Mouse (Mus musculus): ENCODE measurements around the gene Maml2. TPM values are rescaled to one million over a fixed set of nuclear protein-coding genes. Genes with fewer than 3 reads are reported as not detected.

The Maml2 gene
- polyA plus RNA-seq, 1 experiment from 2014 or later: 9.8 TPM

DNA sequence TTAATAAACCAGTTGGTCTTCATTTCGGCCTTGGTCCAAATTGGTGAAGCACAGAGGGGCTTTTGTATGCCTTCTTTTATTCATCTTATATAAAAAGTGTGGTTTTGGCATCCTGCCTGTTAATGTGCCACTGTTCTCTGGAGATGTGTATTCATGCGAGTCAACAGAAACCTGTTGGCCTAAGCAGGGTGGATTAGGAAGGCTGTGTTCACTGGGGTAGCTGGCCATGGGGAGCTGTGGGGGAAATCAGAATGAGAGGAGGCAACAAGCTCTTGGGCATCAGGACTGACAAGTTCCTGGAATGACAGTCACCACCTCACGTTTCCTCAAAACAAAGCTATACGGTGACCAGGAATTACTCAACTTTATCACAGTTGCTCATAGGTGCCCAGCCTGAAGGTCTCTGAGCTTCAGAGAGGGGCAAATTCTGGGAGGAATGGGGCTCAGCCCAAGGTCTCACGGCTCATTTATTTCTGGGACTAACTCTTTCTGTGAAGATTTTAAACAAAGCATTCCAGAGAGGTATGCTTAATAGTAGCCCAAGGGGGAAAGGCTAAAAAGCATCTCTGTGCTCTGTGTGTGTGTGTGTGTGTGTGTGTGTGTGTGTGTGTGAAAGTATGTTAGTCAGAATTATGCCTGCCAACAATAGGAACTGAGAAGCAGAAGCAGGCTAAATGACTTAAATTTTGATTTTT, 228.0 kb downstream of the Maml2 start:
- H3K4me1 ChIP-seq (ENCODE audit: control insufficient read depth, insufficient read depth, low read length): peaks cover 14% of the 10 kb centered on the region; the same call in 1 of the 2 replicates
- ATAC-seq (ENCODE audit: low read depth) (peak; percentile 83; the same call in 1 of the 2 replicates), DNase-seq (ENCODE audit: low spot score) (peak; percentile 82)
- H3K4me3 ChIP-seq (ENCODE audit: low read depth, low read length): no peak overlapping the region
- H3K36me3 ChIP-seq (ENCODE audit: control insufficient read depth, insufficient read depth, low read length): no peaks in the 10 kb centered on the region
- 52% methylated on average over 5 of the region's 5 CpGs for WGBS
- no peak overlapping the region for H3K9ac ChIP-seq (ENCODE audit: low read depth, low read length)
- no peaks in the 10 kb centered on the region for H3K9me3 ChIP-seq (ENCODE audit: control insufficient read depth, low read length)
- H3K4me2 ChIP-seq (ENCODE audit: low read depth, low read length): no peak overlapping the region
- H3K27me3 ChIP-seq (replicated peaks; ENCODE audit: control insufficient read depth, insufficient read depth, low read length): no peaks in the 10 kb centered on the region
- no peak overlapping the region for H3K27ac ChIP-seq (replicated peaks; ENCODE audit: low read depth, low read length)

DNA sequence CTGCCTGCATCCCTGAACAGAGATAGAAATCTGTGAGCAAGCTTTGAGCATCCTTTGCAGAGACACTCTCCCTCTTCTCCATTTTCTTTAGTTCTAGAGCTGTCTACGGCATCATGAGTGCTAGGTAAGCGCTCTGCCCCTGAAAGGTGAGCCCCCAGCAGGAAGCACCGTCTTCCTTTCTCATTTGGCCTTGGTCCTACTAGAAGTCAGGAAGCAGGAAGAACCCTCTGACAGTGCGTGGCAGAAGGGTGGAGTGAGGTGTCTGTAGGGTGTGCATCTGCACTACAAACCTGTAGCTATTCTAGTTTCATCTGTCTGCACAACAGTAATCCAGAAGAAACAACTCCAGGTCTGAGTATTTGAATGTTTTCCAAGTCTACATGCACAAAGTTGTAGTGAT, 232.8 kb downstream of the Maml2 start:
- no peak for DNase-seq (ENCODE audit: low spot score)
- Histone ChIP-seq H3K4me3 (ENCODE audit: low read depth, low read length) (no peak overlapping the region), H3K27ac (replicated peaks; ENCODE audit: low read depth, low read length) (0 out of 2 replicates have a peak overlapping the region, but pooled peaks have one; percentile 1), H3K4me2 (ENCODE audit: low read depth, low read length) (no peak overlapping the region), H3K27me3 (replicated peaks; ENCODE audit: control insufficient read depth, insufficient read depth, low read length) (no peaks in the 10 kb centered on the region), H3K4me1 (ENCODE audit: control insufficient read depth, insufficient read depth, low read length) (peaks cover 13% of the 10 kb centered on the region; the same call in 1 of the 2 replicates), H3K9ac (ENCODE audit: low read depth, low read length) (no peak overlapping the region), H3K36me3 (ENCODE audit: control insufficient read depth, insufficient read depth, low read length) (no peaks in the 10 kb centered on the region), H3K9me3 (ENCODE audit: control insufficient read depth, low read length) (peaks cover 12% of the 10 kb centered on the region; the same call in 1 of the 2 replicates)
- WGBS: 63% methylated on average over 4 of the region's 4 CpGs
- no peak for ATAC-seq (ENCODE audit: low read depth)

DNA sequence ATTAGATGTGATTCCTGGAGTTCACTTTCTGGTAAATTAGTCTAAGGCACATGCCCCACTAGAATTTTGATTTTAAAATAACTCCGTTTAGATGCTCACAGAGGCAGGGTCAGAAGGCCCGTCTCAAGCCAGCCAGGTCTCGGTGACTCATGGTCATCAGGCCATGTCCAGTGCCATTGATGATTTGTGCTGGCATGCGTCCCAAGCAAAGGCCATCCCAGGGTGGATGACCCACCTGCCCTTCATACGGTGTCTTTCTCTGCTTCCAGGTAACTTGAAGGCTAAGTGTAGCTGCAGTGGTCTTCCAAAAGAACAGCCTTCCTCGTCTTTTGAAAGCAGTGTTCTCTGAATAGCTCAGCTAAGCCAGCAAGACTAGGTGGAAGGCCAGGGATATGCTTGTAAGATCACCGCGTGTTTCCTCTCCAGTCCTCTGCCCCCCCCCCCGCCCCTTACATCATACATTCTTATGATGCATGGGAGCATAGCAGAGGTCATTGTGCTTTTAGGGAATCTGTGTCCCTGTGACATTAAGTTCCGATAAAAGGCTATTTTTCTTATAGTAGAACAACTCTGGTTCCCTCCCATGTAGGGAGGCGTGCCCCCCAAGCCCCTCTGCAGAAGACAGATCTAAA, 235.4 kb downstream of the Maml2 start:
- Histone ChIP-seq H3K9me3 (ENCODE audit: control insufficient read depth, low read length) (peaks cover 12% of the 10 kb centered on the region; the same call in 1 of the 2 replicates), H3K36me3 (ENCODE audit: control insufficient read depth, insufficient read depth, low read length) (no peaks in the 10 kb centered on the region), H3K4me2 (ENCODE audit: low read depth, low read length) (no peak overlapping the region), H3K27me3 (replicated peaks; ENCODE audit: control insufficient read depth, insufficient read depth, low read length) (no peaks in the 10 kb centered on the region), H3K27ac (replicated peaks; ENCODE audit: low read depth, low read length) (no peak overlapping the region), H3K4me1 (ENCODE audit: control insufficient read depth, insufficient read depth, low read length) (peaks cover 22% of the 10 kb centered on the region), H3K9ac (ENCODE audit: low read depth, low read length) (no peak overlapping the region), H3K4me3 (ENCODE audit: low read depth, low read length) (no peak overlapping the region)
- DNase-seq (ENCODE audit: low spot score) (no peak), ATAC-seq (ENCODE audit: low read depth) (no peak)
- WGBS: 76% methylated on average over 11 of the region's 11 CpGs

DNA sequence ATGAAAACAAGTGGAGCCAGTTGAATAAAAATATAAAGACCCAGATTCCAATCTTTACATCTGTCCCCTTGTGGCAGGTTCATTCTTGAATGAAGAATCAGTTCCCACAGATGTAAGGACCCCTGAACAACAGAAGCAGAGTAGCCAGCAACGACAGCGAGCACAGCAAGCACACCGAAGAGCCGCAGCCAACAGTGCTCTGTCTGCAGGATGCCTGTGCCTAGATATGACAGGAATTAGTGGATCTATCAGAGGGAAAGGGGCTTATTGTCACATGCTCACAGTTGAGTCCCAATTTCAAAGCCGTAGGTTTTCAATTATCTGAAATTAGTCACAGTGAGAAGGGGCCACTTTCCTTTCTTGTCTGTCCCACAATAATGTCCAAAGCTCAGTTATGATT, 238.0 kb downstream of the Maml2 start:
- no peak for ATAC-seq (ENCODE audit: low read depth)

DNA sequence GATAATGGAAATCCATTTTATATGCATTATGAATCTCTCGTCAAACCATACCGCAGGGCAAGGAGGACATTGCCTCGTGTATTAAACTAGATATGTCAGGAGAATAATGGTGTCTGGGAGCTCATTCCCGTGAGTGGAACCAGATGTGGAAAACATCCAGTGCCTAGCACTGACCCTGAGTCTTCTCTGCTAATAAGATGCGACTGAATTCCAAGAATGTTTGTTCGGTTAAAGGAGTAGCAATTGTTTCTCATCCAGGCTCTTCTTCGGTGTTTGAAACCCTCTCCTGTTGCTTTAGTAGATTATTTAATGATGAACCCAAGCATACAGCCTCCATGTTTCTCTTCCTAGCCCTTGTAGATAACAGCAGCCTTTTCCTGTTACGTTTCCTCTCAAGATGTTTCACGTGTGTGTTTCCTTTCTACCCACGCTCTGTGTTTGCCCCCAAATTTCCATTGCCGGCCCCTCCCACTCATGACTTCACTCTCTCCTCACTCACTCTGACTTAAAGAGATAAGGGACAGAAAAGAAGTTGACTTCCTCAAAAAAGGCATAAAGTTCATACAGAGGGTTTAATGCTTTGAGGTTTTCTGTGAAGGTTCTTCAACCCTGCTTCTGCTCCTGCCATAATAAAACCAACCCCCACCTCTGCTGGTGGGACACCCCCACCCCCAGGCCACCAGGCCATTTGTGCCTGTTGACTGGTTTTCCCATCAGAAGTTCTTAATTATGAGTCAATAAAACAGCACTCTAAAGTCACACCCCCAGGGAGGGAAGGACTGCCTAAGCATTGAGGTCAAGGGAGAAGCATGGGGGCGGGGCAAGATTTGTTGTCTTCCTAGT, 238.9 kb downstream of the Maml2 start:
- peaks cover 12% of the 10 kb centered on the region; the same call in 1 of the 2 replicates for H3K9me3 ChIP-seq (ENCODE audit: control insufficient read depth, low read length)
- H3K4me3 ChIP-seq (ENCODE audit: low read depth, low read length): no peak overlapping the region
- no peaks in the 10 kb centered on the region for H3K27me3 ChIP-seq (replicated peaks; ENCODE audit: control insufficient read depth, insufficient read depth, low read length)
- H3K36me3 ChIP-seq (ENCODE audit: control insufficient read depth, insufficient read depth, low read length): no peaks in the 10 kb centered on the region
- H3K4me1 ChIP-seq (ENCODE audit: control insufficient read depth, insufficient read depth, low read length): peaks cover 25% of the 10 kb centered on the region
- peak overlapping the region; percentile 25 for H3K4me2 ChIP-seq (ENCODE audit: low read depth, low read length)
- 25% methylated on average over 12 of the region's 12 CpGs for WGBS
- DNase-seq (ENCODE audit: low spot score): peak; percentile 56
- peak overlapping the region; percentile 55; the same call in 1 of the 2 replicates for H3K27ac ChIP-seq (replicated peaks; ENCODE audit: low read depth, low read length)
- no peak for ATAC-seq (ENCODE audit: low read depth)
- no peak overlapping the region for H3K9ac ChIP-seq (ENCODE audit: low read depth, low read length)

More for the DNA sequence above, 238.0 kb downstream of the Maml2 start:
- H3K9me3 ChIP-seq (ENCODE audit: control insufficient read depth, low read length): peaks cover 12% of the 10 kb centered on the region; the same call in 1 of the 2 replicates
- no peak overlapping the region for H3K9ac ChIP-seq (ENCODE audit: low read depth, low read length)
- H3K27me3 ChIP-seq (replicated peaks; ENCODE audit: control insufficient read depth, insufficient read depth, low read length): no peaks in the 10 kb centered on the region
- WGBS: 28% methylated on average over 5 of the region's 5 CpGs
- no peaks in the 10 kb centered on the region for H3K36me3 ChIP-seq (ENCODE audit: control insufficient read depth, insufficient read depth, low read length)
- H3K4me1 ChIP-seq (ENCODE audit: control insufficient read depth, insufficient read depth, low read length): peaks cover 25% of the 10 kb centered on the region
- H3K4me3 ChIP-seq (ENCODE audit: low read depth, low read length): no peak overlapping the region
- H3K27ac ChIP-seq (replicated peaks; ENCODE audit: low read depth, low read length): 0 out of 2 replicates have a peak overlapping the region, but pooled peaks have one; percentile 55
- peak; percentile 33 for DNase-seq (ENCODE audit: low spot score)
- peak overlapping the region; percentile 25; the same call in 1 of the 2 replicates for H3K4me2 ChIP-seq (ENCODE audit: low read depth, low read length)

DNA sequence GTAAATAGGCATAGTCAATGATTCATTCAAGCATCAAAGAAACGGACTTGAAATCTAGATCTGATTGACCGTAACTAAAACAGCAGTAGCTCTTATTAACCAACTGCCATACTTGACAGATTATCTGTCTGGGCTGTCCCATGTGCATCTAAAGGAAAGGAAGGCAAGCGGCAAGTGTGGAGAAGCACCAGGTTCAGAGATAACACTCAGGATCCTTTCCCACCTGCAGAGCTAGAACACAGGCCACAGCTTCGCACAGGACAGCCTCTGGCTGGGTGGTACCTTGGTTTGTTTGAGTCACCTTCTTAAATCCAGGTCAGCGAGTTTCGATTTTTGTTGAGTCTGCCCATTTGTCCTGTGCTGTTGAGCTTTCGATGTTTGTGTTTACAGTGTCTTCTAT, 240.4 kb downstream of the Maml2 start:
- no peak overlapping the region for H3K4me3 ChIP-seq (ENCODE audit: low read depth, low read length)
- H3K27me3 ChIP-seq (replicated peaks; ENCODE audit: control insufficient read depth, insufficient read depth, low read length): no peaks in the 10 kb centered on the region
- H3K36me3 ChIP-seq (ENCODE audit: control insufficient read depth, insufficient read depth, low read length): no peaks in the 10 kb centered on the region
- H3K9me3 ChIP-seq (ENCODE audit: control insufficient read depth, low read length): peaks cover 12% of the 10 kb centered on the region; the same call in 1 of the 2 replicates
- ATAC-seq (ENCODE audit: low read depth) (no peak), DNase-seq (ENCODE audit: low spot score) (no peak)
- 84% methylated on average over 7 of the region's 7 CpGs for WGBS
- peaks cover 25% of the 10 kb centered on the region for H3K4me1 ChIP-seq (ENCODE audit: control insufficient read depth, insufficient read depth, low read length)
- H3K4me2 ChIP-seq (ENCODE audit: low read depth, low read length): no peak overlapping the region
- H3K27ac ChIP-seq (replicated peaks; ENCODE audit: low read depth, low read length): no peak overlapping the region
- no peak overlapping the region for H3K9ac ChIP-seq (ENCODE audit: low read depth, low read length)

DNA sequence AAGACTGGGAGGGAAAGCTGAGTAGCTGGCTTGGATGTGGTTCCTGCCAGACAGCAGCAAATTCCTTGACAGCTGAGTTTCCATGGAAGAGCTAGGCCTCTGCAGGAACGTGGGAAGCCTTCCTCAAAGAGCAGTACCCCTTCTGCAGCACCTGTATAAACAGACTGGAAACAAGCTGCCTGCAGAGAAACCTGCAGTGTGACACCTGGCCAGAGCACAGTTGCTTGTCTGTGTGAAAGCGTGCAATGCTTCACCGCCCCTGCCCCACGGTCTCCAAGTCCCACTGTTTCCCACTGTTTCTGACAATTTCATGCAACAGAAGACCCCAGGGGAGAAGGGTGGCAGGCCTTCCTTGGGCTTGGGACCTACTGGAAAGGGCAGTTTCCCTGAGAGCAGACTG, 241.8 kb downstream of the Maml2 start:
- Histone ChIP-seq H3K4me1 (ENCODE audit: control insufficient read depth, insufficient read depth, low read length) (peaks cover 25% of the 10 kb centered on the region), H3K4me2 (ENCODE audit: low read depth, low read length) (no peak overlapping the region), H3K9ac (ENCODE audit: low read depth, low read length) (no peak overlapping the region), H3K27me3 (replicated peaks; ENCODE audit: control insufficient read depth, insufficient read depth, low read length) (no peaks in the 10 kb centered on the region), H3K9me3 (ENCODE audit: control insufficient read depth, low read length) (peaks cover 7% of the 10 kb centered on the region; the same call in 1 of the 2 replicates), H3K36me3 (ENCODE audit: control insufficient read depth, insufficient read depth, low read length) (no peaks in the 10 kb centered on the region), H3K27ac (replicated peaks; ENCODE audit: low read depth, low read length) (peak overlapping the region; percentile 48; the same call in 1 of the 2 replicates), H3K4me3 (ENCODE audit: low read depth, low read length) (no peak overlapping the region)
- 22% methylated on average over 4 of the region's 4 CpGs for WGBS
- no peak for ATAC-seq (ENCODE audit: low read depth)
- DNase-seq (ENCODE audit: low spot score): peak; percentile 59

DNA sequence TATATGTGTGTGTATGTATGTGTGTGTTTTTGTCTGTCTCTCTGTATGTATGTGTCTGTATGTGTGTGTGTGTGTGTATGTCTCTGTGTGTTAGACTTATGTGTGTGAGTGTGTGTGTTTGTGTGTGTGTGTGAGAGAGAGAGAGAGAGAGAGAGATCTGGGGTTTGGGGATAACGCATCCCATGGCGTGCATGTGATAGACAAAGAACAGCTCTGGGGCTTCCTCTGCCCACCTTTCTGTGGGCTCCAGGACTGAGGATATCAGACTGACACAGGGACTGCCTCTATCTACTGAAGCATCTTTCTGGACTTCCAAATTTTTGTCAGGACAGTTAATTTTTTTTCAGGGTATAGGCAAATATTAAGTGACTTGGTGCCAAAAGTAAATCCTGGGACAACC, 242.5 kb downstream of the Maml2 start:
- Histone ChIP-seq H3K4me1 (ENCODE audit: control insufficient read depth, insufficient read depth, low read length) (peaks cover 25% of the 10 kb centered on the region), H3K27ac (replicated peaks; ENCODE audit: low read depth, low read length) (no peak overlapping the region)
- WGBS: 87% methylated on average over 2 of the region's 2 CpGs

More for the DNA sequence above, 242.5 kb downstream of the Maml2 start:
- DNase-seq (ENCODE audit: low spot score) (no peak), ATAC-seq (ENCODE audit: low read depth) (no peak)
- no peak overlapping the region for H3K4me3 ChIP-seq (ENCODE audit: low read depth, low read length)
- no peaks in the 10 kb centered on the region for H3K27me3 ChIP-seq (replicated peaks; ENCODE audit: control insufficient read depth, insufficient read depth, low read length)
- no peak overlapping the region for H3K4me2 ChIP-seq (ENCODE audit: low read depth, low read length)
- 0 out of 2 replicates have a peak, but pooled peaks cover under 1% of the 10 kb centered on the region for H3K9me3 ChIP-seq (ENCODE audit: control insufficient read depth, low read length)
- H3K36me3 ChIP-seq (ENCODE audit: control insufficient read depth, insufficient read depth, low read length): no peaks in the 10 kb centered on the region
- H3K9ac ChIP-seq (ENCODE audit: low read depth, low read length): no peak overlapping the region

Measured in embryonic facial prominence, embryonic 14.5 days (tissue).